Mouse (Mus musculus) cerebral cortex, adult 2 months (tissue): ENCODE measurements around the gene 9030612E09Rik.

Experiments
- WGBS: fragments of 180-500 bp; shearing (Covaris S2); methylation state at CpG from one replicate; pipeline ENCODE4 v1.1.7; 2018; 5-methylcytosine and 5-hydroxymethylcytosine counted together

Gene 9030612E09Rik

DNA sequence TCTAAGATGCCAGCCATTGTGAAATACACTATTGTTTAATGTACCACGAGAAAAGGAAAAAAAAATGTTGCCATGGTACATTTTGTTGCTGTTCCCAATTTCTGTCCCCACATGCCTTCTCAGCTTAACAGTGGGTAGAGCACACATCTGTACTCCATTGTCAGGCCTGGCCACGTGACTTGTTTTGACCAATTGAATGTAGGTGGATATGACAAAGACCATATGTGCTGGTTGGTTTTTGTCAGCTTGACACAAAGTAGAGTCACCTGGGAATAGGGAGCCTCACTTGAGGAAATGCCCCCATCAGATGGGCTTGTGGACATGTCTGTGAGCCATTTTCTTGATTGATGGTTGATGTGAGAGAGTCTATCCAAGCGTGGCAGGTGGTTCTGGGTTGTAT is 29.4 kb downstream of the 9030612E09Rik start:
- 86% methylated on average over 3 of the region's 3 CpGs for WGBS

DNA sequence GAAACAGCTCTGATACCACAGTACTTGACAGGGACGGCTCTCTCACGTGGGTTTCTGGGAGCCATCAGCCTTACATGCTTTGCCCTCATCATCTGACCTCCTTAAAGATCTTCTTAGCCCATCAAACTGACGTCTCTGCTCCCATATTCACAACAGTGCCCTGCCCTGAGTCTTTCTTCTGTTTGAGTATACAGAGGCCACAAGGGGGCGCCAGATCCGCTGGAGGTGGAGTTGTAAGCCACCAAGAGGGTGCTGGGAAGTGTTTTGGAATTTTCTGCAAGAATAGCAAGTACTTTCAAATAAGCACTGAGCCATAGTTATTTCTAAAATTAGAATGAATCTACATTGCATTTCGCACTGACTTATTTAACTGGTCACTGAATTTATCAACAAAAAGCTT is 37.4 kb downstream of the 9030612E09Rik start:
- 37% methylated on average over 6 of the region's 6 CpGs for WGBS

GRCm38 (mm10) chr10:43217361-43217900 is 42.9 kb downstream of the 9030612E09Rik start:
- 88% methylated on average over 13 of the region's 13 CpGs for WGBS

- WGBS: 9% methylated on average over 7 of the region's 7 CpGs
These were observed 46.0 kb downstream of the 9030612E09Rik start for GRCm38 (mm10) chr10:43220479-43220878.

DNA sequence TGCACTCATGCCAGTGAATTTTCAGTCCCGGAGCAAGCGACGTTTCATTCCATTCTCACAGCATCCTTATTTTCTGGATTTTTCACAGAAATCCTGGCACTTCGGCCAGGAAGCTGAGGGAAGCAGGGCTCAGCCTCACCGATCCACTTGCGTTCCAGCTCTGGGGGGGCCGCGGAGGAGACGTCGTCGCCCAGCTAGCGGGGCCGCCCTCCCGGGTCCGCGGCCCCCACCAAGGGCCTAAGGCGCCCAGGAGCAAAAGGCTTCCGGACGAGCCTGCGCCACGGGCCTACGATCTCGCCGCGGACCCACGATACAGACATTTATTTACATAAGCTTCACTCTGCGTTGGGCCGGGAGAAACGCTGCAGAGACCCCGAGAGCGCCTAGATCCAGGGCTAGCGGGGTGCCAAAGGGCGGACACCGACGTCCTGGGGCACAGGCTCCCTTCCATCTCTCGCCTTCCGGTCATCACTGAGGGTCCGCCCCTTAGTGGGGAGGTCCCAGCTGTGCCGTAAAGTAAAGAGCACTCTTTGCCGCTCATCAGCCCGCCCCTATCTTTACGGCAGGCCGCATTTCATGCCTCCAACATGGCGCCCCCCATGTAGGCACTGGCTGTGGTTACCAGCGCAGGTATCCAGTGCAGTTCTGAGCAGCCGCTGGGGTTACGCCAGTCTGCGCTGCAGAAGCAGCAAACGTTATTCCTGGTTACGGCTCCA is 46.6 kb downstream of the 9030612E09Rik start, which contains the start of gene Pdss2:
Gene Pdss2, plus strand, starts transcription at position 577 of the 716 bp plus-strand sequence.
- WGBS: under 1% methylated on average over 50 of the region's 50 CpGs

GRCm38 (mm10) chr10:43221659-43222058 is 47.2 kb downstream of the 9030612E09Rik start:
- under 1% methylated on average over 25 of the region's 25 CpGs for WGBS

DNA sequence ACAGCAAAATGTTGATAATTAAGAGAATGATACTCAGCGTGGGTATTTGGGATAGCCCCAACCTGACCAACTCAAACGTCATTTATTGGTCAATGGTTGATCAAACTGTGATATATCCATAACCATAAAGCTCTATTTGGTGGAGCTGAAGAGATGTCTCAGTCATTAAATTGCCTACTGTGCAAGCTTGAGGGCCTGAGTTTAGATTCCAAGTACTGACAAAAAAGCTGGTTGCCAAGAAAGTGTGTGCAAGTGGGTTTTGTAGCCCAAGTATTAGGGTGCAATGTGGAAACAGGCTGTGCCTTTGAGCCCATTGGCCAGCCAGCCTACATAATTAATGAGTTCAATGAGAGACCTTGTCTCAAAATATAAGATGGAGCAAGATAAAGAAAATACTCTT is 48.9 kb downstream of the 9030612E09Rik start:
- WGBS: 94% methylated on average over 2 of the region's 2 CpGs
